Mouse (Mus musculus) B cell, adult (primary cell): ENCODE results near the gene Ccdc24. TPM values are rescaled to one million over a fixed set of nuclear protein-coding genes. Genes with fewer than 3 reads are reported as not detected.

ENCODE experiments used
- total RNA-seq: library from RNA; stranded (reverse); gene quantifications from 4 replicates; pipeline ENCODE4 v1.2.4, GENCODE M21; 2023; ENCODE audit not compliant: inconsistent age

The Ccdc24 gene
- total RNA-seq: not detected in 4 replicates

GRCm38 (mm10) chr4:117872471-117872886 is at the start of gene Ccdc24:
Gene Ccdc24 (minus strand): TSS chr4:117872557.

GRCm38 (mm10) chr4:117914591-117915442 is 42.5 kb upstream of the Ccdc24 start, which contains the start of gene Ipo13:
Gene Ipo13 (minus strand): TSS chr4:117914999.

GRCm38 (mm10) chr4:117891738-117892161 is 19.4 kb upstream of the Ccdc24 start, which contains the start of gene Dph2:
Gene Dph2 (minus strand): TSS chr4:117892032.

GRCm38 (mm10) chr4:117887133-117887532 is 14.8 kb upstream of the Ccdc24 start, which contains the start of gene Atp6v0b:
Gene Atp6v0b (minus strand): TSS chr4:117887333.

GRCm38 (mm10) chr4:117882701-117883691 is 10.6 kb upstream of the Ccdc24 start, which contains the start of gene B4galt2:
Gene B4galt2 (minus strand): TSS chr4:117883487.

GRCm38 (mm10) chr4:117834457-117834844 is 37.9 kb downstream of the Ccdc24 start, which contains the start of gene Slc6a9:
Gene Slc6a9 (plus strand): TSS chr4:117834506.

Other genes starting within 250 kb of the Ccdc24 start
- 27.9 to 34.2 TPM (median 30.9 TPM) in 4 replicates for gene Dmap1, start 190.3 kb downstream of the Ccdc24 start, total RNA-seq
- gene Gm12845, start 148.1 kb downstream of the Ccdc24 start, total RNA-seq: not detected in 4 replicates
- not detected in 4 replicates for gene Klf17, start 106.9 kb downstream of the Ccdc24 start, total RNA-seq
- gene Slc6a9, start 38.1 kb downstream of the Ccdc24 start, total RNA-seq: 0.32 to 0.87 TPM (median 0.43 TPM) in 4 replicates
- gene B4galt2, start 10.9 kb upstream of the Ccdc24 start, total RNA-seq: 0.35 TPM in 1 of 4 replicates, not detected in the others
- gene Atp6v0b, start 14.8 kb upstream of the Ccdc24 start, total RNA-seq: 248 to 285 TPM (median 270 TPM) in 4 replicates
- 13.6 to 19.8 TPM (median 14.2 TPM) in 4 replicates for gene Dph2, start 19.5 kb upstream of the Ccdc24 start, total RNA-seq
- gene Ipo13, start 42.4 kb upstream of the Ccdc24 start, total RNA-seq: 47.6 to 62.3 TPM (median 56.0 TPM) in 4 replicates
- 0.22 to 0.58 TPM (median 0.32 TPM) in 4 replicates for gene Artn, start 57.2 kb upstream of the Ccdc24 start, total RNA-seq